10 mouse cellular contexts compared by ENCODE assay signal in the genomic region with DNA sequence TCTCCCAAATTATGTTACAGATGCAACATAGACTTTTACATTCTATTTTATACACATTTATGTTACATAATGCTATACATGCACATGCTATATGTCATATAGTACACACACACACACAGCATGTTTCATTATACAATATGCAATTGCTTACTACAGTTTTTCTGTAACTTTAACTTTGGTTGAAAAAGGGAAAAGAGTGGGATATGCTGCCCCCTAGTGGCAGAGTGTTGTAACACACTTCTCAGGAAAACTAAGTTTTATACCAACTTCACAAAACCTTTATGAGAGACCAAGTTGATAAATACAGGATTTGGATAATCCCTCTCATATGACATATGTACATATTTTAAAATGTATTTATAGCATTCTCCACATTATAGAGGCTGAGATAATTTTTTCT. TPM values are rescaled to one million over a fixed set of nuclear protein-coding genes. Genes with fewer than 3 reads are reported as not detected.
DNase-seq lines count a peak whose midpoint lies in the region; ATAC-seq lines count a peak whose summit lies in the region.
"Had no signal": no experiment of that assay in that cellular context is flagged by ENCODE, and none has a peak within 500 bp of the region (broad histone marks: within the 10 kb centered on the region; RNA-seq: fewer than 3 reads in every experiment).

No protein-coding gene starts in this region.

- H3K27ac ChIP-seq in hindbrain, embryonic 11.5 days (ENCODE audit: low read depth, low read length), result no peak overlapping the region
- no peak overlapping the region for H3K27ac ChIP-seq in hindbrain, embryonic 16.5 days (ENCODE audit: low read depth, low read length)
- H3K27ac ChIP-seq: embryonic facial prominence, embryonic 15.5 days; liver, embryonic 15.5 days had no signal

- H3K9me3 ChIP-seq in hindbrain, embryonic 11.5 days (ENCODE audit: control insufficient read depth, low read length), result no peaks in the 10 kb centered on the region
- no peaks in the 10 kb centered on the region for H3K9me3 ChIP-seq in hindbrain, embryonic 16.5 days (ENCODE audit: control insufficient read depth, low read length)
- H3K9me3 ChIP-seq: embryonic facial prominence, embryonic 15.5 days; liver, embryonic 15.5 days had no signal

- no peak for ATAC-seq in hindbrain, embryonic 11.5 days (ENCODE audit: low FRiP score)
- ATAC-seq in hindbrain, embryonic 16.5 days, result no peak
- peak; percentile 49; the same call in 1 of the 2 replicates for ATAC-seq in neutrophil, adult 5-6 weeks (ENCODE audit: extremely low read depth, insufficient number of reproducible peaks, low FRiP score, poor library complexity, severe bottlenecking)
- no peak for ATAC-seq in megakaryocyte-erythroid progenitor cell, adult 5-6 weeks (replicated peaks; ENCODE audit: low FRiP score, low TSS enrichment, poor library complexity, severe bottlenecking)

- no peak overlapping the region for H3K4me3 ChIP-seq in hindbrain, embryonic 11.5 days (ENCODE audit: low read depth, low read length)
- H3K4me3 ChIP-seq in hindbrain, embryonic 16.5 days (ENCODE audit: low read length), result no peak overlapping the region
- H3K4me3 ChIP-seq: embryonic facial prominence, embryonic 15.5 days; liver, embryonic 15.5 days had no signal

- no peaks in the 10 kb centered on the region for H3K36me3 ChIP-seq in hindbrain, embryonic 11.5 days (ENCODE audit: control insufficient read depth, insufficient read depth, low read length)
- H3K36me3 ChIP-seq in hindbrain, embryonic 16.5 days (ENCODE audit: control insufficient read depth, insufficient read depth, low read length), result no peaks in the 10 kb centered on the region
- H3K36me3 ChIP-seq: embryonic facial prominence, embryonic 15.5 days; liver, embryonic 15.5 days had no signal

- no peaks in the 10 kb centered on the region; the same call in 1 of the 2 replicates for H3K4me1 ChIP-seq in hindbrain, embryonic 11.5 days (replicated peaks; ENCODE audit: control insufficient read depth, insufficient read depth, low read length)
- H3K4me1 ChIP-seq in hindbrain, embryonic 16.5 days (ENCODE audit: control insufficient read depth, insufficient read depth, low read depth, low read length), result peaks cover 4% of the 10 kb centered on the region
- H3K4me1 ChIP-seq: embryonic facial prominence, embryonic 15.5 days; liver, embryonic 15.5 days had no signal

- DNase-seq in hindbrain, embryonic 11.5 days (ENCODE audit: low spot score), result peak; percentile 79
- peak; percentile 68 for DNase-seq in A20 (ENCODE audit: low read depth, low spot score)
- DNase-seq in NIH3T3 (ENCODE audit: low read depth), result peak; percentile 85
- DNase-seq in embryo, embryonic 10 days (ENCODE audit: low spot score), result peak; percentile 60
- peak; percentile 4 for DNase-seq in large intestine, adult 2 months (ENCODE audit: low read depth, low spot score)

- no peak overlapping the region for H3K9ac ChIP-seq in hindbrain, embryonic 11.5 days (ENCODE audit: low read depth, low read length)
- no peak overlapping the region for H3K9ac ChIP-seq in hindbrain, embryonic 16.5 days (ENCODE audit: low read depth, low read length)
- H3K9ac ChIP-seq: embryonic facial prominence, embryonic 15.5 days; liver, embryonic 15.5 days had no signal

- 0 out of 2 replicates have a peak, but pooled peaks cover 2% of the 10 kb centered on the region for H3K27me3 ChIP-seq in hindbrain, embryonic 11.5 days (ENCODE audit: control insufficient read depth, insufficient read depth, low read length)
- H3K27me3 ChIP-seq in hindbrain, embryonic 16.5 days (replicated peaks; ENCODE audit: control insufficient read depth, insufficient read depth, low read length), result peaks cover 3% of the 10 kb centered on the region; the same call in 1 of the 2 replicates
- H3K27me3 ChIP-seq: embryonic facial prominence, embryonic 15.5 days had no signal

- no peak overlapping the region for H3K4me2 ChIP-seq in hindbrain, embryonic 11.5 days (replicated peaks; ENCODE audit: low read depth, low read length)
- H3K4me2 ChIP-seq in hindbrain, embryonic 16.5 days (ENCODE audit: low read length), result no peak overlapping the region
- H3K4me2 ChIP-seq: embryonic facial prominence, embryonic 15.5 days; liver, embryonic 15.5 days had no signal

RNA-seq across cellular contexts. Expression of gene Slc4a3, which starts 51.6 kb away (rescaled TPM):
- 8.0 and 9.2 TPM in 2 replicates for polyA plus RNA-seq in hindbrain, embryonic 11.5 days (2014; fragmentation: Nextera tagmentation; extraction: Ambion mirVana)
- polyA plus RNA-seq in hindbrain, embryonic 16.5 days (2015; fragmentation: Nextera tagmentation; extraction: Ambion mirVana), result 84.9 and 85.4 TPM in 2 replicates
- polyA plus RNA-seq in large intestine, adult 2 months (2012; rRNA removed), result 3.0 and 4.7 TPM in 2 replicates
- not detected in 2 replicates for total RNA-seq in neutrophil, adult 5-6 weeks (2017)
- total RNA-seq in megakaryocyte-erythroid progenitor cell, adult 5-6 weeks (2014; fragmentation: Nextera tagmentation), result not detected in 2 replicates
- total RNA-seq in megakaryocyte-erythroid progenitor cell, adult 5-6 weeks (2017), result not detected in 2 replicates

Comparison
In these comparisons a context has a peak if more than half of its experiments do, and no peak if none do; other contexts are left out.
1. DNase-seq: peak in every context shown above with its lines; median percentile 85 in NIH3T3; 79 in hindbrain, embryonic 11.5 days; 68 in A20; 60 in embryo, embryonic 10 days; 4 in large intestine, adult 2 months.